Mouse (Mus musculus) C2C12 (cell line): ENCODE results near the gene Anapc15-ps. TPM values are rescaled to one million over a fixed set of nuclear protein-coding genes. Genes with fewer than 3 reads are reported as not detected.
A peak's percentile ranks its signal among the peaks of the same experiment; 100 is the strongest.

Experiments used
- H3K27me3 ChIP-seq: one replicate; pipeline ENCODE4 v1.6.1; 2011; ENCODE audit not compliant: control insufficient read depth, insufficient read depth, insufficient read length
- H3K36me3 ChIP-seq: one replicate; pipeline ENCODE4 v1.6.1; 2011; ENCODE audit not compliant: control insufficient read depth, insufficient read depth
- H3K4me3 ChIP-seq: one replicate; pipeline ENCODE4 v1.5.1; 2011; ENCODE audit warnings: mild to moderate bottlenecking, control low read depth; ENCODE audit not compliant: poor library complexity, insufficient read depth, severe bottlenecking
- H3K79me2 ChIP-seq: one replicate; pipeline ENCODE4 v1.6.1; 2011; ENCODE audit not compliant: control insufficient read depth, insufficient read depth
- H3K79me3 ChIP-seq: one replicate; pipeline ENCODE4 v1.6.1; 2011; ENCODE audit warnings: low read depth, control low read depth
- H3ac ChIP-seq: one replicate; pipeline ENCODE3; 2011; ENCODE audit warnings: low read depth; ENCODE audit not compliant: control insufficient read depth, insufficient read length
- CEBPB ChIP-seq: IDR thresholded peaks from one replicate; pipeline ENCODE4 v1.6.1; 2011; ENCODE audit warnings: low read depth, mild to moderate bottlenecking, control low read depth, moderate library complexity
- CTCF ChIP-seq: IDR thresholded peaks from one replicate; pipeline ENCODE4 v1.5.1; 2011; ENCODE audit not compliant: control insufficient read depth, insufficient read depth, insufficient read length
- FOSL1 ChIP-seq: IDR thresholded peaks from one replicate; pipeline ENCODE4 v1.8.0; 2011; ENCODE audit warnings: mild to moderate bottlenecking, low read length; ENCODE audit not compliant: poor library complexity, insufficient read depth, severe bottlenecking
- MAX ChIP-seq: IDR thresholded peaks from one replicate; pipeline ENCODE4 v1.6.1; 2011; ENCODE audit warnings: mild to moderate bottlenecking, control low read depth
- MYOD1 ChIP-seq: IDR thresholded peaks from one replicate; pipeline ENCODE4 v1.6.1; 2011; ENCODE audit warnings: low read depth; ENCODE audit not compliant: control insufficient read depth, insufficient read length
- MYOG ChIP-seq: IDR thresholded peaks from one replicate; pipeline ENCODE4 v1.6.1; 2011; ENCODE audit not compliant: control insufficient read depth, insufficient read length; ENCODE audit errors: extremely low read depth
- USF1 ChIP-seq: IDR thresholded peaks from one replicate; pipeline ENCODE4 v1.6.1; 2011; ENCODE audit warnings: low read depth, mild to moderate bottlenecking, control low read depth, moderate library complexity
- polyA plus RNA-seq: library from polyadenylated mRNA; unstranded; fragments of >200 nt; fragmentation: generic; extraction: Trizol; gene quantifications from one replicate; pipeline ENCODE4 v1.2.1, GENCODE M21; 2012; ENCODE audit warnings: missing spikeins

Anapc15-ps gene
- polyA plus RNA-seq, 1 experiment, result 0.16 TPM

DNA sequence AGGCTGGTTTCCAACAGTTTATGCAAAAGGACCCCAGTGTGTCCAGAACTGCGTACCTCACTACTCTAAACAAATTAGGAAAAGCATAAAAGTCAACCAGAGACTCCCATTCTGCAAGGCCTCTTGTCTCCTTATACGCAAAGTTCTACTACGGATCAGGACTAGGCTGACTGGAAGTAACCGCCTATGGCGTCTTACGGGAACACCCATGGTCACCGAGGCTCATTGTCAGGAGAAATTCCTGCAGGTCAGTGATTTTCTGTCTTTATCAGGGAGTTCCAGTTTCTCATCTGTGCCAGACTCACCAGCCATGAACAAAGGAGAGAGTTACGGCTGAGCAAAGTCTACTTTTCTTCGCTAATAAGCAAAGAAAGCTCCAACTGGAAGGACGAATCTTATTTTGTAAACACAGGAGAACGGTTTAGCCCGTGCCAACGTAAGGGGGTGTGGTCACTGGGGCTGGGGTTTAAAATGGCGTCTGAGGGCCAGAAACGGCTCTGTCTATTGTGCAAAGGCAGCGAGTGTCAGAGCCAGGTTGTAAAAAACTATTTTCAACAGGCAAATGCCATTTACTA is 43.9 kb upstream of the Anapc15-ps start:
- H3K79me2 ChIP-seq, result no peaks in the 10 kb centered on the region
- TF ChIP-seq MYOG (no peak), MAX (no peak), FOSL1 (no peak), USF1 (no peak), MYOD1 (no peak), CEBPB (no peak), CTCF (no peak)

GRCm38 (mm10) chr10:95715687-95716086 is 42.4 kb upstream of the Anapc15-ps start:
- Histone ChIP-seq H3K79me3 (no peaks in the 10 kb centered on the region), H3K36me3 (no peaks in the 10 kb centered on the region), H3K79me2 (no peaks in the 10 kb centered on the region), H3K27me3 (no peaks in the 10 kb centered on the region), H3ac (no peak overlapping the region), H3K4me3 (no peak overlapping the region)
- TF ChIP-seq CTCF (no peak), USF1 (no peak), MYOD1 (no peak), FOSL1 (no peak), CEBPB (no peak), MYOG (no peak), MAX (no peak)

More for the DNA sequence above, 43.9 kb upstream of the Anapc15-ps start:
- Histone ChIP-seq H3K79me3 (no peaks in the 10 kb centered on the region), H3ac (no peak overlapping the region), H3K36me3 (no peaks in the 10 kb centered on the region), H3K4me3 (no peak overlapping the region), H3K27me3 (no peaks in the 10 kb centered on the region)

DNA sequence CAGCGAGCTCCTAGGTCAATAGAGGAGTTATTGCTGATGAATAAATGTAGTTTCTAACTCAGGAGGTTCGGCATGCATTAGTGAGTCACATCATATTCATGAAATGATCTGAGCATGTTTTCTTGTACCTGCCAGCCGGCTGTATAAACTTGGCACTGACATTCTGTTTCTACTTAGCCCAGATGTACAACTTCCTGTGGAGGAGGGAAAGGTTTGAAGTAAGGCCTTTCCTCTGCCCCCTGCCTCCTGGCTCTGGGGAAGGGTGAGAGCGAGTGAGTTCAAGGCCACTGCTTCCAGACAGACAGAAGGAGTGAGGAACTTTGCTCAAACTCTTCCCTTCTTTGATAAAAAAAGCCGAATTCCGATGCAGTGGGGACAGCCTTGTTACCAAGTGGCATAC is 39.0 kb upstream of the Anapc15-ps start:
- Histone ChIP-seq H3K27me3 (no peaks in the 10 kb centered on the region), H3K79me2 (no peaks in the 10 kb centered on the region), H3K4me3 (no peak overlapping the region), H3K36me3 (no peaks in the 10 kb centered on the region), H3K79me3 (no peaks in the 10 kb centered on the region), H3ac (no peak overlapping the region)
- TF ChIP-seq MAX (peak; percentile 19), CTCF (no peak)

DNA sequence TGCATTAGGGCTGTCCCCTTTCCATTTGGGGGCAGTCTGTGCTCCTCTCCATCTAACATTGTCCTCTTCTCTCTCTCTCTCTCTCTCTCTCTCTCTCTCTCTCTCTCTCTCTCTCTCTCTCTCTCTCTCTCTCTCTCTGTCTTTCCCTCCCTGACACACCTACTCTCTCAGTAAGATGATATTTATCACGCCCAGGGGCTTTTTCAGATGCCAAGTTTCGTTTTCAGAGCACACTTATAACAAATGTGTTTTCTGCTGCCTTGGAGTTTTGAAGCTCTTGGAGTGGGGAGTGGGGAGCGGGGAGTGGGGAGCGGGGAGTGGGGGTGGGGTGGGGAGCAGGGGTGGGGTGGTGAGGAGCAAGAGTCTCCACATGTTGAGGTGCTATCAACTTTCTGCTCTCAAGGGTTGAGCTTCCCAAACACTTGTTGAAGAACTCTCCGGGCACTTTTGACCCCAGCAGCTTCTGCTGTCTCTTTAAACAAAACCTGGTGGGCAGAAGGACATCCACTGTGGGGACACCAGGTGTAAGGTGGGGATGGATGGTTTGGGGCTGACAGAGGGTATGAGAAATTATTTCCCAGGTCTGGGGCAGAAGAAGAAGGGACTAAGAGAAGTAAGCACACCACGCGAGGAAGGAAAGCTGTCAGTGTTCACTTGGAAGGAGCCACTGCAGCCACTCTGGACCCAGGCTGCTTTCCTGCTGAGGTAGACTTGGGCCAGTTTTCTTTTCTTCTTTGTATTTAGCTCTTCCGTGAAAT is 36.8 kb upstream of the Anapc15-ps start:
- Histone ChIP-seq H3K4me3 (no peak overlapping the region), H3ac (no peak overlapping the region), H3K79me2 (no peaks in the 10 kb centered on the region), H3K27me3 (no peaks in the 10 kb centered on the region), H3K79me3 (no peaks in the 10 kb centered on the region), H3K36me3 (no peaks in the 10 kb centered on the region)
- TF ChIP-seq USF1, result no peak
- TF ChIP-seq CEBPB, result no peak
- TF ChIP-seq MYOD1, result no peak
- no peak for TF ChIP-seq MYOG
- no peak for TF ChIP-seq FOSL1

DNA sequence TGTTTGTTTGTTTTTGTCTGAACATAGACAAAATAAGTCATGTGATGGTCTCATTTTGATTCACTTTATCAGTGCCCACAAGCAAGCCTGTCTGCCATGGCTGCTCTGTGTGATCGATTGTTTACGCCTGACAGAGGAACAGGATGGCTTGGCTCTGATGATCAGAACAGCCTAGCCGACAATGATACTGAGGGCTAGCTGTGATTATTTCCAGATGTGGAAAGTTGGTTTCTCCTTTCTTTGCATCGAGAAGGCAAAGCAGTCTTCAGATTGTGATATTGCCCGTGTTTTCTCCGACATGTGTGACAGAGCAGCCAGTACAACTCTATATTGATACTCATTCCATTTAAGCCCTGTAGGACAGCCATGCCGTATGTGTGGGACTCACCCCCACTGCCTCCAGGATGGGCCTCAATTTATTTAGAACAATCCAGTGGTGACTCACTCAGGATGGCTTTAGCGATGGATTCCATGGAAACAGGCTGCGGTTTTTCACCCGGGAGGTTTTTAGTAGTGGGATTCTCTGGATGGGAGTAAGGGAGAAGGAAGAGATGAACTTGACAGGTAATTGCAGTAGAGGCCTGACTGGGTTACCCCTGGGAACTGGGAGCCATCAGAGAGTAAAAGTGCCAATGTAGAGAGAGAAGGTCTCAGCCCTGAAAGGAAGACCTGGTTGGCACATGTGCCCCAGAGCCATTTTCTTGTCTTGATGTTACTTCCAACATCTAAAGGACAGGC is 36.1 kb upstream of the Anapc15-ps start:
- H3ac ChIP-seq, result no peak overlapping the region
- no peaks in the 10 kb centered on the region for H3K79me2 ChIP-seq
- H3K4me3 ChIP-seq, result no peak overlapping the region
- TF ChIP-seq FOSL1 (no peak), MYOG (no peak), CTCF (no peak), CEBPB (no peak), MYOD1 (no peak), USF1 (no peak), MAX (no peak)
- no peaks in the 10 kb centered on the region for H3K79me3 ChIP-seq
- no peaks in the 10 kb centered on the region for H3K27me3 ChIP-seq
- H3K36me3 ChIP-seq, result no peaks in the 10 kb centered on the region

GRCm38 (mm10) chr10:95708001-95708400 is 34.8 kb upstream of the Anapc15-ps start:
- H3ac ChIP-seq, result no peak overlapping the region
- no peaks in the 10 kb centered on the region for H3K79me3 ChIP-seq
- no peaks in the 10 kb centered on the region for H3K79me2 ChIP-seq
- no peaks in the 10 kb centered on the region for H3K27me3 ChIP-seq
- peak; percentile 69 for TF ChIP-seq MYOD1
- no peak for TF ChIP-seq CTCF
- peak; percentile 81 for TF ChIP-seq MAX
- TF ChIP-seq FOSL1, result peak; percentile 37
- no peak for TF ChIP-seq MYOG
- TF ChIP-seq USF1, result peak; percentile 67
- TF ChIP-seq CEBPB, result peak; percentile 4
- H3K4me3 ChIP-seq, result no peak overlapping the region
- no peaks in the 10 kb centered on the region for H3K36me3 ChIP-seq
